Mouse (Mus musculus) heart, postnatal 0 days (tissue): ENCODE data around the gene Tat.

ENCODE experiments used
- CTCF ChIP-seq: IDR thresholded peaks from 2 replicates; pipeline ENCODE4 v1.5.1; 2016; ENCODE audit warnings: antibody characterized with exemption, control low read depth, low read depth
- EP300 ChIP-seq: IDR thresholded peaks from 2 replicates; pipeline ENCODE4 v1.6.1; 2016; ENCODE audit warnings: antibody characterized with exemption, low read depth

DNA sequence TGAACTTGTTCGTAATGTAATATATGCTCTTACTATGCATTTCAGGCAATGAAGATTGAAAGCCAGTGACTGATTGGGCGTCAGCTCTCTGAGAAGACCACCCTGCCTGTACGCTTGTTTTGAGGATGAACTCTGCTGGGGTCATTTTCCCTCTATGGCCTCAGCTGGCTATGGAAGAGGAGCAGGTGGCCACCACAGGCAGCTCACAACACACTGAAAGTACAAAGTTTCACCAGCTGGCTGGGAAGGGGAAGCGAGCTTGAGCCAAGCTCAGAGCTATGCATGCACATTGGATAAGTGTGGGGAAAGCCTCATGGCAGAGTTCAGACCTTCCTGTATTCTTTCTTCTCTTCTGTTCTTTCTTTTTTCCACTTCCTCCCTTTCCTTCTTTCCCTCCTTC, 31.1 kb upstream of the Tat start:
- no peak for TF ChIP-seq CTCF
- no peak for TF ChIP-seq EP300
